Mouse (Mus musculus): ENCODE results near the gene Myl10. TPM values are rescaled to one million over a fixed set of nuclear protein-coding genes. Genes with fewer than 3 reads are reported as not detected.

The Myl10 gene
- total and polyA plus RNA-seq, 2 experiments from 2014 or later: not detected

DNA sequence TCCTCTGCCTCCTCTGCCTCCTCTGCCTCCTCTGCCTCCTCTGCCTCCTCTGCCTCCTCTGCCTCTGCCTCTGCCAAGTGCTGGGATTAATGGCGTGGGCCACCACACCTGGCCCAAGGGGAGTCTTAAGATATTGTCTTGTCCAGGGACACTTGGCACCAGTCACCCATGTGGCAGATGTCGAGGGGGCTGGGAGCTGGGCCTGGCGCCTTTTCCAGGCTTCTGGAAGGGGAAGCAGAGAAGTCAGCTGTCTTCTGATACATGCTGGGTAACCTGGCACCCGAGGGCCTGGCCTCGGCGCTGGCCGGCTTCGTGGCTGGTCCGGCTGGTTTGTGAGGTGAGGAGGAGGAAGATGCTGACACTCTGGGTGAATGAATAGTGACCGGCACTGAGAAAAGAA lies 30.7 kb upstream of the Myl10 start:
- no peaks in the 10 kb centered on the region for H3K4me1 ChIP-seq (ENCODE audit: control insufficient read depth, insufficient read depth)
- 81% methylated on average over 10 of the region's 10 CpGs for WGBS
- no peak for DNase-seq (ENCODE audit: low spot score)

DNA sequence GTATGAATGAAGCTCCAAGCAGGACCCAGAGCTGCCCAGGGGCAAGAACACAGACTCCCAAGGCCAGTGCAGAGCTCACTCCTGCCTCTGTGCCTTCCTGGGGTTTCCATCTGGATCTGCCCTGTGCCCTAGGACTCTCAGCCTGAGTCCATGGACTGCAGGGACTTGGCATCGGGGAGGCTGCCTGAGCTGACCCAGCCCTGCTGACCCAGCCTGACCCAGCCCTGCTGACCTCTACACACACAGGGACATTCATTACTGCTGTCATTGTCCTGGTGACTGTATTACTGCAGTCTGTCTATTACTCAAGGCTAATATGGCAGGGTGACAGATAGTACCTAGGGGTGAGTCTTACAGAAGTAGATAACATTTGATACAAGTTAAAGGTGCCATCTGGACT lies 30.1 kb upstream of the Myl10 start:
- Histone ChIP-seq H3K9ac (replicated peaks; ENCODE audit: low read depth, low read length) (no peak overlapping the region), H3K27me3 (ENCODE audit: control insufficient read depth, insufficient read depth, low read length) (peaks cover 5% of the 10 kb centered on the region; the same call in 1 of the 2 replicates), H3K4me1 (ENCODE audit: control insufficient read depth, insufficient read depth) (no peaks in the 10 kb centered on the region), H3K4me2 (ENCODE audit: low read depth, low read length) (no peak overlapping the region), H3K9me3 (replicated peaks; ENCODE audit: control insufficient read depth, low read length) (no peaks in the 10 kb centered on the region), H3K27ac (ENCODE audit: low read depth) (no peak overlapping the region), H3K36me3 (replicated peaks; ENCODE audit: control insufficient read depth, insufficient read depth, low read length) (no peaks in the 10 kb centered on the region), H3K4me3 (ENCODE audit: low read depth, low read length) (no peak overlapping the region)
- ATAC-seq (ENCODE audit: insufficient read depth, low read depth): no peak
- 42% methylated on average over 1 of the region's 1 CpGs for WGBS
- TF ChIP-seq EP300 (IDR thresholded peaks at IDR 0.05; ENCODE audit: low read depth) (no peak), CTCF (IDR thresholded peaks at IDR 0.05; ENCODE audit: low read depth) (no peak)
- DNase-seq (ENCODE audit: low spot score): no peak

More for the DNA sequence above, 30.7 kb upstream of the Myl10 start:
- Histone ChIP-seq H3K4me3 (ENCODE audit: low read depth, low read length) (no peak overlapping the region), H3K4me2 (ENCODE audit: low read depth, low read length) (no peak overlapping the region), H3K9ac (replicated peaks; ENCODE audit: low read depth, low read length) (no peak overlapping the region), H3K27me3 (ENCODE audit: control insufficient read depth, insufficient read depth, low read length) (peaks cover 5% of the 10 kb centered on the region; the same call in 1 of the 2 replicates), H3K36me3 (replicated peaks; ENCODE audit: control insufficient read depth, insufficient read depth, low read length) (no peaks in the 10 kb centered on the region), H3K27ac (ENCODE audit: low read depth) (no peak overlapping the region), H3K9me3 (replicated peaks; ENCODE audit: control insufficient read depth, low read length) (no peaks in the 10 kb centered on the region)
- TF ChIP-seq CTCF (IDR thresholded peaks at IDR 0.05; ENCODE audit: low read depth): no peak
- no peak for TF ChIP-seq EP300 (IDR thresholded peaks at IDR 0.05; ENCODE audit: low read depth)
- no peak for ATAC-seq (ENCODE audit: insufficient read depth, low read depth)

DNA sequence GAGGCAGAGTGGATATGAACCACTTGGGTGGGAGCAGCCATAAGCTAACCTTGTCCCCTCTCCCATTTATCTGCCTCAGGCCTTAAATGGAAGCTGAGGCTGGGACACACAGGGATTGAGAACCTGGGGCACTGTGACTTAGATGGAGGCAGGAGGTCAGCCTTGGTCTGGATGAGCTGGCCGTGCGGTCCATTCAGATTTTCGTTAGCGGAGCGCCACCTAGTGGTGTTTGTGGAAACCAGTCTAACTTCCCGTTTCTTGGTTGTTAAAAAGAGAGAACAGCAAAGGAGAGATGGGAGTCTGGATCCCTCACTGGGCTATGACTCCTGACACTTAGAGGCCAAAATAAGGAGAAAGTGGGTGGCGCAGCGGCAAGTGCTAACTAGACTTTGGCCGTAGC lies 28.4 kb upstream of the Myl10 start:
- Histone ChIP-seq H3K9ac (replicated peaks; ENCODE audit: low read depth, low read length) (no peak overlapping the region), H3K27me3 (ENCODE audit: control insufficient read depth, insufficient read depth, low read length) (peaks cover 5% of the 10 kb centered on the region; the same call in 1 of the 2 replicates), H3K36me3 (replicated peaks; ENCODE audit: control insufficient read depth, insufficient read depth, low read length) (no peaks in the 10 kb centered on the region), H3K4me2 (ENCODE audit: low read depth, low read length) (no peak overlapping the region), H3K9me3 (replicated peaks; ENCODE audit: control insufficient read depth, low read length) (no peaks in the 10 kb centered on the region), H3K27ac (ENCODE audit: low read depth) (no peak overlapping the region), H3K4me1 (ENCODE audit: control insufficient read depth, insufficient read depth) (no peaks in the 10 kb centered on the region), H3K4me3 (ENCODE audit: low read depth, low read length) (no peak overlapping the region)
- 6% methylated on average over 9 of the region's 9 CpGs for WGBS
- peak; percentile 84 for TF ChIP-seq CTCF (IDR thresholded peaks at IDR 0.05; ENCODE audit: low read depth)
- no peak for TF ChIP-seq EP300 (IDR thresholded peaks at IDR 0.05; ENCODE audit: low read depth)
- DNase-seq (ENCODE audit: low spot score) (peak; percentile 76), ATAC-seq (ENCODE audit: insufficient read depth, low read depth) (peak; percentile 20; the same call in 1 of the 2 replicates)

DNA sequence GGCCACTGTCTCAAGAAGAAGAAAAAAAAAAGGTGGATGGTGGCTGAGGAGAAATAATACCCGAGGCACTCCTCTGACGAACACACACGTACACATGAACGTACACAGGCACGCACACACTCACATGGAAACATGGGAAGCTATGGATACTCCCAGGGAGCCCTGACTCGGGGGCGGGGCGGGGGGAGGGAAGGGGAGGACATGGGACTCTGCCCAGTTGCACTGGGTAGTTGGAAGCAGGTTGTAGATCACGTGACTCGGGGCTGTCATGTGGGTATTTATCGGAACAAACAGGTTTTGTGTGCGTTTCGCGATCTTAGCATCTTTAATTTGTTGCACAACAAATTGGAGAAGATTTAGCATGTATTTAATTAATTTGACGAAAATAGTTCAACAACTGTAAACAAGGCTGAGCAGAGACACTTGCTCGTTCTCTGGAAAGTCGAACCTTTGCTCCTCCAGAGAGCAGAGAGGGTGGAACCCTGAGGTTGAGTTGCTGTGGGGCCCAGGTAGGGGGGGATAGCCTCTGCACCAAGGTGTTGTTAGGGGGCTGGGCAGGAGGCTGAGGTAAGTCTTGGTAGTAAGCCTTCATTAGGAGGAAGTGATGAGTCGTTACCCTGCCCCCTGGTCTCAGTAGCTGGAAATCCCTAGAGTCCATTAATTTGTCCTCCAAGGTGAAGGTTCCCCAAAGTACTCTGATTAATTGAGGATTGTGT lies 16.5 kb upstream of the Myl10 start:
- TF ChIP-seq CTCF (IDR thresholded peaks at IDR 0.05; ENCODE audit: low read depth): no peak
- TF ChIP-seq EP300 (IDR thresholded peaks at IDR 0.05; ENCODE audit: low read depth): no peak
- WGBS: 79% methylated on average over 18 of the region's 18 CpGs
- H3K4me2 ChIP-seq (ENCODE audit: low read depth, low read length): no peak overlapping the region
- no peak overlapping the region for H3K9ac ChIP-seq (replicated peaks; ENCODE audit: low read depth, low read length)
- no peaks in the 10 kb centered on the region for H3K27me3 ChIP-seq (ENCODE audit: control insufficient read depth, insufficient read depth, low read length)
- H3K27ac ChIP-seq (ENCODE audit: low read depth): no peak overlapping the region
- DNase-seq (ENCODE audit: low spot score): no peak
- no peaks in the 10 kb centered on the region for H3K9me3 ChIP-seq (replicated peaks; ENCODE audit: control insufficient read depth, low read length)
- no peaks in the 10 kb centered on the region for H3K4me1 ChIP-seq (ENCODE audit: control insufficient read depth, insufficient read depth)
- no peaks in the 10 kb centered on the region for H3K36me3 ChIP-seq (replicated peaks; ENCODE audit: control insufficient read depth, insufficient read depth, low read length)
- no peak overlapping the region for H3K4me3 ChIP-seq (ENCODE audit: low read depth, low read length)
- ATAC-seq (ENCODE audit: insufficient read depth, low read depth): no peak

DNA sequence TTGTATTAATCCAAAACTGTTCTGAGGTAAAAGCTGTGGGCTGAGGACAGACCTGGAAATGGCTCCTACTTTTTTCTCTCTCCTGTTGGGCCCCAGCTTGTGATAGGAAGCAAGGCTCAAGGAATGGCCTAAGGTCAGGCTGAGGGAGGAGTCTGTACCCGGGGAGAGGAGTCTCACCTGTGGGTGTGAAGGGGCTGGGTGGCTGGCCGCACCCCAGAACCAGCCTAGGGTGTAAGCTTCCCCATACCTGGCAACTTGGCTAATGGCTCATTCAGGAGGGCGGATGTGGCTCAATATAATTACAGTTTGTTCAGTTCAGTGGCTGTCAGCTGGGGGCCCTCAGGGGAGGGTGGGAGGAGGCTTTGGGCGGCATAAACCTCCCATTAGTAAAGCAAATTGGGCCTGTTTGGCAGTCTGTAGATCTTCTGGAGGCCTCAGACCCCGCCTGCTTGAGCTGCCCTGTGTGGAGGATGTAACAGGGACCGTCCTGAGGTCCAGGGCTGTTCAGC lies 14.1 kb upstream of the Myl10 start:
- TF ChIP-seq CTCF (IDR thresholded peaks at IDR 0.05; ENCODE audit: low read depth): no peak
- 64% methylated on average over 6 of the region's 6 CpGs for WGBS
- no peak overlapping the region for H3K4me3 ChIP-seq (ENCODE audit: low read depth, low read length)
- H3K9me3 ChIP-seq (replicated peaks; ENCODE audit: control insufficient read depth, low read length): no peaks in the 10 kb centered on the region
- no peak for DNase-seq (ENCODE audit: low spot score)
- no peaks in the 10 kb centered on the region for H3K27me3 ChIP-seq (ENCODE audit: control insufficient read depth, insufficient read depth, low read length)
- ATAC-seq (ENCODE audit: insufficient read depth, low read depth): no peak
- no peak overlapping the region for H3K4me2 ChIP-seq (ENCODE audit: low read depth, low read length)
- H3K36me3 ChIP-seq (replicated peaks; ENCODE audit: control insufficient read depth, insufficient read depth, low read length): no peaks in the 10 kb centered on the region
- no peak overlapping the region for H3K9ac ChIP-seq (replicated peaks; ENCODE audit: low read depth, low read length)
- no peak overlapping the region for H3K27ac ChIP-seq (ENCODE audit: low read depth)
- H3K4me1 ChIP-seq (ENCODE audit: control insufficient read depth, insufficient read depth): no peaks in the 10 kb centered on the region

DNA sequence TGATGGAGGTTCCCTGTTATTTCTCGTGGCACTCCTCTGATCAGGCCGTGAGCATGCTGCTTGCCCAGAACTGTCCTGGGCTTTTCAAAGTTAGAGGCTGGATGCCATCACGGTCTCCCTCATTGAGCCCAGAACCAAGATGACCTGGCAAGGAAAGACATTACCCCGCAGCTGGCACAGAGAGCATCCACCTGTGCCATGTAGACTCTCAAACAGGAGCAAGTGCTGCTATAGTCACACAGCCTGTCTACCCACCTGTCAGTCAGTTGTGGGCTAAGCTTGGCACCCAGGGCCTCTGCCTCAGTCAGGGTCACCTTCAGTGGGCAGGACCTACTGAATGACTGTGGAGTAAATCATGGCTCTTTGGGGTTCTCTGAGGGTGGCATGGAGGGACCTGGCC lies 6.6 kb upstream of the Myl10 start:
- DNase-seq (ENCODE audit: low spot score): no peak
- WGBS: 79% methylated on average over 4 of the region's 4 CpGs
- Histone ChIP-seq H3K9me3 (replicated peaks; ENCODE audit: control insufficient read depth, low read length) (no peaks in the 10 kb centered on the region), H3K9ac (replicated peaks; ENCODE audit: low read depth, low read length) (no peak overlapping the region), H3K4me1 (ENCODE audit: control insufficient read depth, insufficient read depth) (no peaks in the 10 kb centered on the region), H3K27ac (ENCODE audit: low read depth) (no peak overlapping the region), H3K4me3 (ENCODE audit: low read depth, low read length) (no peak overlapping the region), H3K36me3 (replicated peaks; ENCODE audit: control insufficient read depth, insufficient read depth, low read length) (no peaks in the 10 kb centered on the region), H3K27me3 (ENCODE audit: control insufficient read depth, insufficient read depth, low read length) (no peaks in the 10 kb centered on the region), H3K4me2 (ENCODE audit: low read depth, low read length) (no peak overlapping the region)
- no peak for TF ChIP-seq CTCF (IDR thresholded peaks at IDR 0.05; ENCODE audit: low read depth)
- TF ChIP-seq EP300 (IDR thresholded peaks at IDR 0.05; ENCODE audit: low read depth): no peak
- ATAC-seq (ENCODE audit: insufficient read depth, low read depth): no peak
